Mouse (Mus musculus) heart, embryonic 14.5 days (tissue): Measurements from ENCODE around the gene Fryl. TPM values are rescaled to one million over a fixed set of nuclear protein-coding genes. Genes with fewer than 3 reads are reported as not detected.
A peak's percentile ranks its signal among the peaks of the same experiment; 100 is the strongest.

ENCODE experiments used
- ATAC-seq: fragments of 200-750 bp; cut with Nextera tagmentation; 2 replicates; pipeline ENCODE4 v1.8.0; 2017; ENCODE audit warnings: low read depth, moderate TSS enrichment; ENCODE audit not compliant: insufficient number of reproducible peaks, insufficient read depth, low FRiP score
- H3K27ac ChIP-seq, 2 experiments: fragments of 200-500 bp in 1 of 2; fragments of 300-500 bp in 1 of 2; sonication (generic) in 1 of 2; replicated peaks in 1 of 2; 2 replicates each; pipeline ENCODE4 v1.5.1; 2012 to 2014; ENCODE audit warnings: low read depth in 2 of 2, low read length in 2 of 2, control low read depth in 1 of 2, mild to moderate bottlenecking in 1 of 2, mixed read lengths in 1 of 2; ENCODE audit not compliant: control insufficient read depth in 1 of 2, insufficient read depth in 1 of 2
- H3K27me3 ChIP-seq: fragments of 300-500 bp; sonication (generic); 2 replicates; pipeline ENCODE4 v1.6.1; 2014; ENCODE audit warnings: mild to moderate bottlenecking, low read length, control low read depth; ENCODE audit not compliant: control insufficient read depth, insufficient read depth
- H3K36me3 ChIP-seq: fragments of 300-500 bp; sonication (generic); 2 replicates; pipeline ENCODE4 v1.6.1; 2014; ENCODE audit warnings: mild to moderate bottlenecking, control low read depth, low read length, mixed read lengths; ENCODE audit not compliant: control insufficient read depth, insufficient read depth
- H3K4me1 ChIP-seq, 2 experiments: fragments of 200-500 bp in 1 of 2; fragments of 300-500 bp in 1 of 2; sonication (generic) in 1 of 2; 2 replicates each; pipeline ENCODE4 v1.6.1; 2012 to 2014; ENCODE audit warnings: low read length in 2 of 2, control low read depth in 1 of 2, mixed read lengths in 1 of 2; ENCODE audit not compliant: control insufficient read depth in 2 of 2, insufficient read depth in 2 of 2
- H3K4me2 ChIP-seq: fragments of 300-500 bp; sonication (generic); 2 replicates; pipeline ENCODE4 v1.6.1; 2014; ENCODE audit warnings: mild to moderate bottlenecking, low read length
- H3K4me3 ChIP-seq, 2 experiments: fragments of 200-500 bp in 1 of 2; fragments of 300-500 bp in 1 of 2; sonication (generic) in 1 of 2; 2 replicates each; pipeline ENCODE4 v1.5.1; 2012 to 2014; ENCODE audit warnings: low read length in 2 of 2, mild to moderate bottlenecking in 2 of 2, control low read depth in 1 of 2, low read depth in 1 of 2, moderate library complexity in 1 of 2; ENCODE audit not compliant: control insufficient read depth in 1 of 2, insufficient read depth in 1 of 2
- H3K9ac ChIP-seq: fragments of 300-500 bp; sonication (generic); 2 replicates; pipeline ENCODE4 v1.6.1; 2014; ENCODE audit warnings: mild to moderate bottlenecking, low read length
- H3K9me3 ChIP-seq: fragments of 300-500 bp; sonication (generic); 2 replicates; pipeline ENCODE4 v1.6.1; 2016; ENCODE audit warnings: low read length, control low read depth; ENCODE audit not compliant: control insufficient read depth
- WGBS: fragments of 180-500 bp; shearing (Covaris S2); extraction: QIAGEN DNeasy Blood & Tissue Kit; methylation state at CpG from one replicate; pipeline ENCODE4 v1.1.7; 2014; 5-methylcytosine and 5-hydroxymethylcytosine counted together
- polyA plus RNA-seq: library from polyadenylated mRNA; unstranded; fragments of >200 nt; fragmentation: Nextera tagmentation; extraction: Ambion mirVana; gene quantifications from 2 replicates; pipeline ENCODE4 v1.2.1, GENCODE M21; 2014

Gene Fryl
- polyA plus RNA-seq, 1 experiment from 2014 or later = 35.0 TPM

GRCm38 (mm10) chr5:73244403-73244802 lies 12.0 kb downstream of the Fryl start:
- Histone ChIP-seq H3K4me1 (peaks cover 6 to 24% of the 10 kb centered on the region in 2 experiments; a peak in 3 of 4 replicates), H3K9me3 (no peaks in the 10 kb centered on the region), H3K4me2 (no peak overlapping the region), H3K36me3 (no peaks in the 10 kb centered on the region), H3K27me3 (no peaks in the 10 kb centered on the region), H3K9ac (no peak overlapping the region), H3K4me3 (no peak overlapping the region), H3K27ac (no peak overlapping the region)
- WGBS = 59% methylated on average over 13 of the region's 13 CpGs
- no peak for ATAC-seq

GRCm38 (mm10) chr5:73241966-73242365 lies 14.5 kb downstream of the Fryl start:
- Histone ChIP-seq H3K4me3 (no peak overlapping the region), H3K36me3 (no peaks in the 10 kb centered on the region), H3K4me1 (peaks cover 10 to 21% of the 10 kb centered on the region in 2 experiments), H3K27ac (no peak overlapping the region), H3K27me3 (no peaks in the 10 kb centered on the region), H3K9ac (no peak overlapping the region), H3K9me3 (no peaks in the 10 kb centered on the region), H3K4me2 (no peak overlapping the region)
- no peak for ATAC-seq
- 81% methylated on average over 8 of the region's 8 CpGs for WGBS

- no peaks in the 10 kb centered on the region for H3K36me3 ChIP-seq
- ATAC-seq = no peak
- H3K4me1 ChIP-seq = peaks cover 14 to 24% of the 10 kb centered on the region in 2 experiments
- no peak overlapping the region for H3K4me3 ChIP-seq
- no peak overlapping the region for H3K4me2 ChIP-seq
- no peak overlapping the region for H3K27ac ChIP-seq
- no peaks in the 10 kb centered on the region for H3K27me3 ChIP-seq
- H3K9me3 ChIP-seq = no peaks in the 10 kb centered on the region
- H3K9ac ChIP-seq = no peak overlapping the region
- WGBS = 86% methylated on average over 10 of the region's 10 CpGs
Measured at GRCm38 (mm10) chr5:73241332-73241731, 15.1 kb downstream of the Fryl start.

GRCm38 (mm10) chr5:73240391-73240790 lies 16.0 kb downstream of the Fryl start:
- H3K4me3 ChIP-seq = no peak overlapping the region
- ATAC-seq = no peak
- H3K9ac ChIP-seq = no peak overlapping the region
- H3K4me1 ChIP-seq = peaks cover 14 to 31% of the 10 kb centered on the region in 2 experiments
- 92% methylated on average over 6 of the region's 6 CpGs for WGBS
- H3K9me3 ChIP-seq = no peaks in the 10 kb centered on the region
- H3K27me3 ChIP-seq = no peaks in the 10 kb centered on the region
- H3K27ac ChIP-seq = no peak overlapping the region
- H3K4me2 ChIP-seq = no peak overlapping the region
- H3K36me3 ChIP-seq = no peaks in the 10 kb centered on the region

GRCm38 (mm10) chr5:73236894-73237334 lies 19.5 kb downstream of the Fryl start:
- H3K4me1 ChIP-seq = peaks cover 27 to 45% of the 10 kb centered on the region in 2 experiments
- peak overlapping the region; percentile 31 for H3K9ac ChIP-seq
- peak overlapping the region; percentile 76 to 89 for H3K27ac ChIP-seq
- ATAC-seq = peak; percentile 58
- no peaks in the 10 kb centered on the region for H3K9me3 ChIP-seq
- peak overlapping the region; percentile 1 for H3K4me2 ChIP-seq
- no peak overlapping the region for H3K4me3 ChIP-seq
- WGBS = 14% methylated on average over 6 of the region's 6 CpGs
- no peaks in the 10 kb centered on the region for H3K36me3 ChIP-seq
- no peaks in the 10 kb centered on the region for H3K27me3 ChIP-seq

GRCm38 (mm10) chr5:73235201-73235600 lies 21.2 kb downstream of the Fryl start:
- no peak overlapping the region for H3K4me3 ChIP-seq
- no peaks in the 10 kb centered on the region for H3K9me3 ChIP-seq
- ATAC-seq = no peak
- 73% methylated on average over 5 of the region's 5 CpGs for WGBS
- H3K9ac ChIP-seq = no peak overlapping the region
- H3K27ac ChIP-seq = no peak overlapping the region
- no peaks in the 10 kb centered on the region for H3K27me3 ChIP-seq
- no peak overlapping the region for H3K4me2 ChIP-seq
- H3K4me1 ChIP-seq = peaks cover 40 to 61% of the 10 kb centered on the region in 2 experiments
- no peaks in the 10 kb centered on the region for H3K36me3 ChIP-seq

- Histone ChIP-seq H3K4me1 (peaks cover 51 to 77% of the 10 kb centered on the region in 2 experiments), H3K27ac (peak overlapping the region; percentile 85 to 86), H3K4me2 (peak overlapping the region; percentile 59), H3K9me3 (no peaks in the 10 kb centered on the region), H3K27me3 (no peaks in the 10 kb centered on the region), H3K9ac (no peak overlapping the region), H3K4me3 (no peak overlapping the region), H3K36me3 (no peaks in the 10 kb centered on the region)
- WGBS = 56% methylated on average over 17 of the region's 17 CpGs
- ATAC-seq = no peak
Measured at GRCm38 (mm10) chr5:73233018-73233881, 23.2 kb downstream of the Fryl start.
